Mouse (Mus musculus) myocyte (in vitro differentiated cells): ENCODE data around the gene AI597479. TPM values are rescaled to one million over a fixed set of nuclear protein-coding genes. Genes with fewer than 3 reads are reported as not detected.

Experiments
- H3K27me3 ChIP-seq: one replicate; pipeline ENCODE4 v1.6.1; 2011; ENCODE audit not compliant: control insufficient read depth, insufficient read depth, insufficient read length
- H3K36me3 ChIP-seq: one replicate; pipeline ENCODE4 v1.6.1; 2011; ENCODE audit not compliant: control insufficient read depth, insufficient read depth
- H3K4me2 ChIP-seq: one replicate; pipeline ENCODE4 v1.6.1; 2011; ENCODE audit warnings: low read depth, control low read depth
- H3K4me3 ChIP-seq: one replicate; pipeline ENCODE4 v1.5.1; 2011; ENCODE audit warnings: mild to moderate bottlenecking, control low read depth, moderate library complexity
- H3K79me2 ChIP-seq: one replicate; pipeline ENCODE4 v1.6.1; 2011; ENCODE audit not compliant: control insufficient read depth, insufficient read depth
- H3ac ChIP-seq: one replicate; pipeline ENCODE4 v1.6.1; 2011; ENCODE audit not compliant: control insufficient read depth, insufficient read length
- CEBPB ChIP-seq: IDR thresholded peaks from 2 replicates; pipeline ENCODE4 v1.6.1; 2011; ENCODE audit warnings: mild to moderate bottlenecking, moderate library complexity; ENCODE audit not compliant: poor library complexity, insufficient read depth, severe bottlenecking
- E2F4 ChIP-seq: IDR thresholded peaks from one replicate; pipeline ENCODE4 v1.6.1; 2011; ENCODE audit warnings: mild to moderate bottlenecking, control low read depth, moderate library complexity; ENCODE audit not compliant: insufficient read depth
- MAX ChIP-seq: IDR thresholded peaks from one replicate; pipeline ENCODE4 v1.6.1; 2011; ENCODE audit warnings: low read depth, mild to moderate bottlenecking, control low read depth
- MYOD1 ChIP-seq, 3 experiments: IDR thresholded peaks; one replicate each; pipeline ENCODE4 v1.6.1; 2011; ENCODE audit warnings: control low read depth in 2 of 3, low read depth in 2 of 3, mild to moderate bottlenecking in 2 of 3, moderate library complexity in 1 of 3; ENCODE audit not compliant: insufficient read length in 2 of 3, control insufficient read depth in 1 of 3
- MYOG ChIP-seq, 3 experiments: IDR thresholded peaks; one replicate each; pipeline ENCODE4 v1.6.1; 2011; ENCODE audit warnings: control low read depth in 2 of 3, low read depth in 2 of 3, mild to moderate bottlenecking in 2 of 3; ENCODE audit not compliant: insufficient read length in 2 of 3, control insufficient read depth in 1 of 3, insufficient read depth in 1 of 3
- POLR2A ChIP-seq: IDR thresholded peaks from one replicate; pipeline ENCODE4 v1.6.1; 2011; ENCODE audit warnings: low read depth, mild to moderate bottlenecking, control low read depth, moderate library complexity; ENCODE audit not compliant: insufficient read length
- POLR2AphosphoS2 ChIP-seq: IDR thresholded peaks from one replicate; pipeline ENCODE4 v1.6.1; 2011; ENCODE audit warnings: low read depth, control low read depth; ENCODE audit not compliant: insufficient read length
- REST ChIP-seq: IDR thresholded peaks from one replicate; pipeline ENCODE4 v1.6.1; 2011; ENCODE audit warnings: mild to moderate bottlenecking, control low read depth, moderate library complexity; ENCODE audit not compliant: insufficient read depth, insufficient read length
- SRF ChIP-seq: IDR thresholded peaks from one replicate; pipeline ENCODE4 v1.6.1; 2011; ENCODE audit warnings: low read depth; ENCODE audit not compliant: control insufficient read depth, insufficient read length
- TCF12 ChIP-seq: IDR thresholded peaks from one replicate; pipeline ENCODE4 v1.6.1; 2011; ENCODE audit warnings: mild to moderate bottlenecking, control low read depth; ENCODE audit not compliant: poor library complexity, insufficient read depth, severe bottlenecking
- TCF3 ChIP-seq: IDR thresholded peaks from one replicate; pipeline ENCODE4 v1.6.1; 2011; ENCODE audit warnings: low read depth, control low read depth; ENCODE audit not compliant: insufficient read length
- USF1 ChIP-seq: IDR thresholded peaks from one replicate; pipeline ENCODE4 v1.6.1; 2011; ENCODE audit warnings: low read depth, mild to moderate bottlenecking, control low read depth, moderate library complexity
- polyA plus RNA-seq: library from polyadenylated mRNA; unstranded; fragments of >200 nt; fragmentation: generic; extraction: Trizol; gene quantifications from one replicate; pipeline ENCODE4 v1.2.1, GENCODE M21; 2012; ENCODE audit warnings: missing spikeins

The AI597479 gene
- polyA plus RNA-seq, 1 experiment, result 12.0 TPM

- peaks cover 17% of the 10 kb centered on the region for H3K79me2 ChIP-seq
- H3ac ChIP-seq, result no peak overlapping the region
- TF ChIP-seq REST (no peak), POLR2A (no peak), E2F4 (no peak), TCF12 (no peak), CEBPB (no peak), MYOG (IDR thresholded peaks at IDR 0.05; ENCODE audit: control insufficient read depth in 1 of 3, insufficient read depth in 1 of 3, insufficient read length in 2 of 3, low read depth in 2 of 3) (no peak)
- H3K36me3 ChIP-seq, result peaks cover 7% of the 10 kb centered on the region
- no peak overlapping the region for H3K4me2 ChIP-seq
- no peak overlapping the region for H3K4me3 ChIP-seq
- no peaks in the 10 kb centered on the region for H3K27me3 ChIP-seq
Observed at GRCm38 (mm10) chr1:43082946-43083345, 15.6 kb upstream of the AI597479 start.

GRCm38 (mm10) chr1:43090418-43090817 is 8.1 kb upstream of the AI597479 start:
- no peak overlapping the region for H3K4me2 ChIP-seq
- no peak for TF ChIP-seq POLR2AphosphoS2
- TF ChIP-seq CEBPB, result no peak
- H3K4me3 ChIP-seq, result no peak overlapping the region
- no peaks in the 10 kb centered on the region for H3K27me3 ChIP-seq
- no peak overlapping the region for H3ac ChIP-seq
- H3K36me3 ChIP-seq, result peaks cover 3% of the 10 kb centered on the region
- H3K79me2 ChIP-seq, result peaks cover 18% of the 10 kb centered on the region

GRCm38 (mm10) chr1:43091306-43092055 is 7.0 kb upstream of the AI597479 start:
- TF ChIP-seq SRF, result no peak
- no peak for TF ChIP-seq TCF3

GRCm38 (mm10) chr1:43092056-43093015 is 6.2 kb upstream of the AI597479 start:
- Histone ChIP-seq H3K27me3 (no peaks in the 10 kb centered on the region), H3K4me2 (peak overlapping the region; percentile 92), H3K79me2 (peaks cover 7% of the 10 kb centered on the region), H3ac (peak overlapping the region; percentile 90), H3K4me3 (peak overlapping the region; percentile 56), H3K36me3 (no peaks in the 10 kb centered on the region)
- TF ChIP-seq POLR2AphosphoS2 (peak; percentile 15), TCF3 (no peak), SRF (no peak), USF1 (no peak), TCF12 (no peak), MYOG (IDR thresholded peaks at IDR 0.05; ENCODE audit: control insufficient read depth in 1 of 3, insufficient read depth in 1 of 3, insufficient read length in 2 of 3, low read depth in 2 of 3) (peak; percentile 12 to 72 (median 18)), E2F4 (no peak), REST (no peak), MYOD1 (IDR thresholded peaks at IDR 0.05; ENCODE audit: control insufficient read depth in 1 of 3, insufficient read length in 2 of 3, low read depth in 2 of 3) (peak in 2 of 3 experiments; percentile 50 to 63), POLR2A (peak; percentile 76), CEBPB (no peak), MAX (no peak)

More at GRCm38 (mm10) chr1:43091306-43092055, 7.0 kb upstream of the AI597479 start:
- Histone ChIP-seq H3K4me3 (peak overlapping the region; percentile 56), H3ac (peak overlapping the region; percentile 90), H3K27me3 (no peaks in the 10 kb centered on the region), H3K79me2 (peaks cover 12% of the 10 kb centered on the region), H3K4me2 (peak overlapping the region; percentile 81), H3K36me3 (no peaks in the 10 kb centered on the region)

GRCm38 (mm10) chr1:43094206-43094605 is 4.3 kb upstream of the AI597479 start:
- no peaks in the 10 kb centered on the region for H3K27me3 ChIP-seq
- no peak for TF ChIP-seq CEBPB
- no peak for TF ChIP-seq USF1
- no peak for TF ChIP-seq TCF12
- no peak for TF ChIP-seq REST
- no peak for TF ChIP-seq E2F4
- TF ChIP-seq POLR2A, result no peak
- TF ChIP-seq SRF, result no peak
- TF ChIP-seq MYOG (IDR thresholded peaks at IDR 0.05; ENCODE audit: control insufficient read depth in 1 of 3, insufficient read depth in 1 of 3, insufficient read length in 2 of 3, low read depth in 2 of 3), result no peak
- no peak for TF ChIP-seq TCF3
- no peak for TF ChIP-seq POLR2AphosphoS2
- TF ChIP-seq MAX, result no peak
- TF ChIP-seq MYOD1 (IDR thresholded peaks at IDR 0.05; ENCODE audit: control insufficient read depth in 1 of 3, insufficient read length in 2 of 3, low read depth in 2 of 3), result no peak
- H3K79me2 ChIP-seq, result peaks cover 5% of the 10 kb centered on the region

More at GRCm38 (mm10) chr1:43094206-43094605, 4.3 kb upstream of the AI597479 start:
- Histone ChIP-seq H3K4me2 (no peak overlapping the region), H3K36me3 (no peaks in the 10 kb centered on the region), H3K4me3 (no peak overlapping the region), H3ac (no peak overlapping the region)
